9 mouse cellular contexts compared by ENCODE assay signal in genomic region chr5:128596813-128597212, GRCm38 (mm10). TPM values are rescaled to one million over a fixed set of nuclear protein-coding genes. Genes with fewer than 3 reads are reported as not detected.
DNase-seq lines count a peak whose midpoint lies in the region; ATAC-seq lines count a peak whose summit lies in the region.
"Had no signal": no experiment of that assay in that cellular context is flagged by ENCODE, and none has a peak within 500 bp of the region (broad histone marks: within the 10 kb centered on the region; RNA-seq: fewer than 3 reads in every experiment).

No protein-coding gene starts in this region.

- DNase-seq in left cerebral cortex, postnatal 25 days (ENCODE audit: low spot score in 2 of 2) = peak; percentile 32 to 54
- DNase-seq in left cerebral cortex, adult 11 months (ENCODE audit: low spot score) = no peak
- peak; percentile 72 for DNase-seq in forebrain, embryonic 10.5 days (ENCODE audit: extremely low spot score, low spot score)
- peak; percentile 64 for DNase-seq in retina, embryonic 14.5 days (ENCODE audit: low spot score)
- DNase-seq in layer of hippocampus, adult 9-11 months = no peak
- no peak for DNase-seq in adrenal gland, postnatal 4 days (ENCODE audit: low spot score in 2 of 2)

- H3K36me3 ChIP-seq in forebrain, embryonic 10.5 days (replicated peaks) = no peaks in the 10 kb centered on the region
- no peaks in the 10 kb centered on the region for H3K36me3 ChIP-seq in intestine, embryonic 15.5 days

- H3K4me2 ChIP-seq in intestine, embryonic 15.5 days (replicated peaks) = peak overlapping the region; percentile 59

- peak overlapping the region; percentile 35; the same call in 1 of the 2 replicates for H3K27ac ChIP-seq in forebrain, embryonic 10.5 days
- no peak overlapping the region for H3K27ac ChIP-seq in intestine, embryonic 15.5 days

- peak overlapping the region; percentile 38 for H3K4me3 ChIP-seq in forebrain, embryonic 10.5 days
- H3K4me3 ChIP-seq in intestine, embryonic 15.5 days (replicated peaks) = peak overlapping the region; percentile 23
- H3K4me3 ChIP-seq: myocyte had no signal

- H3K9ac ChIP-seq in intestine, embryonic 15.5 days = no peak overlapping the region

- WGBS in forebrain, embryonic 10.5 days = under 1% methylated on average over 20 of the region's 20 CpGs
- 8% methylated on average over 20 of the region's 20 CpGs for WGBS in intestine, embryonic 15.5 days

- intact Hi-C loops in left cerebral cortex, postnatal 25 days (cut with DNase I) = loop anchor here (2.0 kb wide), 1 partner anchor 64 kb away; no protein-coding TSS in a partner anchor

- H3K27me3 ChIP-seq in forebrain, embryonic 10.5 days (ENCODE audit: poor library complexity, severe bottlenecking) = peaks cover 95% of the 10 kb centered on the region
- H3K27me3 ChIP-seq in intestine, embryonic 15.5 days (replicated peaks) = peaks cover 36% of the 10 kb centered on the region

- ATAC-seq in intestine, embryonic 15.5 days = no peak
- ATAC-seq: inflammation-experienced regulatory T-cells, adult 6 months had no signal

- H3K4me1 ChIP-seq in forebrain, embryonic 10.5 days = peaks cover 61% of the 10 kb centered on the region
- H3K4me1 ChIP-seq in intestine, embryonic 15.5 days (replicated peaks) = peaks cover 30% of the 10 kb centered on the region

- peaks cover 9% of the 10 kb centered on the region; the same call in 1 of the 2 replicates for H3K9me3 ChIP-seq in forebrain, embryonic 10.5 days
- no peaks in the 10 kb centered on the region for H3K9me3 ChIP-seq in intestine, embryonic 15.5 days

RNA-seq across cellular contexts. Expression of gene Fzd10, which starts 3.8 kb away (rescaled TPM):
- total RNA-seq in left cerebral cortex, postnatal 25 days (2021) = 1 to 10 TPM; 4.4 to 6.6 TPM
- polyA plus RNA-seq in forebrain, embryonic 10.5 days (2016; fragmentation: Nextera tagmentation; extraction: Ambion mirVana) = 3.0 and 3.5 TPM in 2 replicates
- polyA plus RNA-seq in intestine, embryonic 15.5 days (2015; fragmentation: Nextera tagmentation; extraction: Ambion mirVana) = 0.90 and 1.0 TPM in 2 replicates
- 1 to 10 TPM in 1 of 2 experiments, under 1 TPM in 1; 0.68 to 1.3 TPM for total RNA-seq in adrenal gland, postnatal 4 days (2021)
- polyA plus RNA-seq: inflammation-experienced regulatory T-cells, adult 6 months; myocyte had no signal

Comparison
In these comparisons a context has a peak if more than half of its experiments do, and no peak if none do; other contexts are left out.
1. DNase-seq: peak in left cerebral cortex, postnatal 25 days (2 of 2), forebrain, embryonic 10.5 days (single experiment) and retina, embryonic 14.5 days (single experiment); none in left cerebral cortex, adult 11 months (single experiment), layer of hippocampus, adult 9-11 months (single experiment) and adrenal gland, postnatal 4 days (0 of 2).